Mouse (Mus musculus) CH12.LX (cell line): Measurements from ENCODE around the gene Stag1.

ENCODE experiments used
- CTCF ChIP-seq, 2 experiments: IDR thresholded peaks in 1 of 2; conservative IDR thresholded peaks in 1 of 2; 2 replicates each; pipeline ENCODE4 v1.5.1; 2011 to 2012; ENCODE audit warnings: low read depth in 2 of 2, low read length in 2 of 2, improper control_type of control experiment in 1 of 2, inconsistent platforms in 1 of 2, mild to moderate bottlenecking in 1 of 2, moderate library complexity in 1 of 2
- EP300 ChIP-seq: IDR thresholded peaks from 2 replicates; pipeline ENCODE4 v1.6.1; 2011; ENCODE audit warnings: low read length, improper control_type of control experiment
- MAX ChIP-seq: IDR thresholded peaks from 2 replicates; pipeline ENCODE4 v1.6.1; 2011; ENCODE audit warnings: low read length, improper control_type of control experiment
- MYC ChIP-seq: IDR thresholded peaks from 2 replicates; pipeline ENCODE4 v1.6.1; 2011; ENCODE audit warnings: low read depth, mild to moderate bottlenecking, improper control_type of control experiment, low read length
- TBP ChIP-seq: conservative IDR thresholded peaks from 2 replicates; pipeline ENCODE4 v1.6.1; 2011; ENCODE audit warnings: low read depth, low read length, improper control_type of control experiment
- TCF12 ChIP-seq: IDR thresholded peaks from 2 replicates; pipeline ENCODE4 v1.6.1; 2014; ENCODE audit warnings: low read depth, mild to moderate bottlenecking, inconsistent platforms, low read length, improper control_type of control experiment
- USF1 ChIP-seq: IDR thresholded peaks from 2 replicates; pipeline ENCODE4 v1.6.1; 2014; ENCODE audit warnings: low read depth, mild to moderate bottlenecking, inconsistent platforms, low read length, improper control_type of control experiment
- ZC3H11A ChIP-seq: IDR thresholded peaks from 2 replicates; pipeline ENCODE4 v1.6.1; 2012; ENCODE audit warnings: low read depth, mild to moderate bottlenecking, inconsistent platforms, low read length, improper control_type of control experiment

DNA sequence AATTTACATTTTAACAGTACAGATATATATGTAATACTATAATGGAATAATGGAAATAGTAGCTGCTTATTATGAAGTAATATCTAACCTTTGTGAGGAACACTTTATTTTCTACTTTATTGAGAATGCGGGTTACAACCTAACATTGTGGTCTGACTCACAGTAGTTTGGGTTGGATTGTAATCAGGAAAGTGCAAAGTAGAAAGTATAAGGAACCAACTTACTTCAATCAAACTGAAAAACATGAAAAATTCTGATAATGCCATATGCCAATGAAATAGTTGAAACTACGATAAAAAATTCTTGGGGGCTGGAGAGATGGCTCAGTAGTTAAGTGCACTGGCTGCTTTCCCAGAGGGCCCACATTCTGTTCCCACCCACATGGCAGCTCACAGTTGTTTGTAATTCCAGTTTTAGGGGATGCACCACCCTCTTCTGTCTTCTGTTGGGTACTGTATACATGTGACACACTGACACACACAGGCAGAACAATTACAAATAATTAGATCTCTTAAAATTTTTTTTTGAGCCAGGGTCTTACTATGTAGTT lies 50.3 kb downstream of the Stag1 start:
- TF ChIP-seq CTCF (conservative IDR thresholded peaks at IDR 0.05 in 1 of 2, IDR thresholded peaks at IDR 0.05 in 1 of 2; ENCODE audit: low read depth in 2 of 2, low read length in 2 of 2): no peak
- no peak for TF ChIP-seq TBP
- TF ChIP-seq ZC3H11A: no peak
- TF ChIP-seq EP300: no peak
- no peak for TF ChIP-seq MAX
- no peak for TF ChIP-seq MYC
- no peak for TF ChIP-seq USF1
- TF ChIP-seq TCF12: no peak
